Mouse (Mus musculus) intestine, postnatal 0 days (tissue): ENCODE data around the gene Klhl7. TPM values are rescaled to one million over a fixed set of nuclear protein-coding genes. Genes with fewer than 3 reads are reported as not detected.

Source experiments
- ATAC-seq: fragments of 200-750 bp; cut with Nextera tagmentation; 2 replicates; pipeline ENCODE4 v1.8.0; 2017; ENCODE audit warnings: mild to moderate bottlenecking, moderate TSS enrichment, moderate library complexity
- H3K27ac ChIP-seq: fragments of 300-500 bp; sonication (generic); 2 replicates; pipeline ENCODE4 v1.5.1; 2014; ENCODE audit warnings: mild to moderate bottlenecking, low read depth, low read length, moderate library complexity
- H3K27me3 ChIP-seq: fragments of 300-500 bp; sonication (generic); replicated peaks from 2 replicates; pipeline ENCODE4 v1.6.1; 2014; ENCODE audit warnings: low read length, mixed read lengths; ENCODE audit not compliant: control insufficient read depth, insufficient read depth
- H3K36me3 ChIP-seq: fragments of 300-500 bp; sonication (generic); 2 replicates; pipeline ENCODE4 v1.6.1; 2014; ENCODE audit warnings: mild to moderate bottlenecking, moderate library complexity; ENCODE audit not compliant: control insufficient read depth, insufficient read depth
- H3K4me1 ChIP-seq: fragments of 300-500 bp; sonication (generic); replicated peaks from 2 replicates; pipeline ENCODE4 v1.6.1; 2014; ENCODE audit warnings: antibody characterized with exemption, low read length, mixed read lengths; ENCODE audit not compliant: control insufficient read depth, insufficient read depth
- H3K4me2 ChIP-seq: fragments of 300-500 bp; sonication (generic); replicated peaks from 2 replicates; pipeline ENCODE4 v1.6.1; 2014; ENCODE audit warnings: low read depth, mild to moderate bottlenecking, moderate library complexity
- H3K4me3 ChIP-seq: fragments of 300-500 bp; sonication (generic); 2 replicates; pipeline ENCODE4 v1.5.1; 2014; ENCODE audit warnings: low read depth, low read length
- H3K9ac ChIP-seq: fragments of 300-500 bp; sonication (generic); 2 replicates; pipeline ENCODE4 v1.6.1; 2014; ENCODE audit warnings: mild to moderate bottlenecking, low read depth, low read length
- H3K9me3 ChIP-seq: fragments of 300-500 bp; sonication (generic); 2 replicates; pipeline ENCODE4 v1.6.1; 2016; ENCODE audit warnings: mixed run types; ENCODE audit not compliant: control insufficient read depth
- CTCF ChIP-seq: sonication (generic); IDR thresholded peaks from 2 replicates; pipeline ENCODE4 v1.5.1; 2016; ENCODE audit warnings: low read depth, mild to moderate bottlenecking, control low read depth, antibody characterized with exemption, moderate library complexity
- WGBS: fragments of 180-500 bp; shearing (Covaris S2); extraction: QIAGEN DNeasy Blood & Tissue Kit; methylation state at CpG from one replicate; pipeline ENCODE4 v1.1.7; 2014; 5-methylcytosine and 5-hydroxymethylcytosine counted together
- polyA plus RNA-seq: library from polyadenylated mRNA; unstranded; fragments of >200 nt; fragmentation: Nextera tagmentation; extraction: Ambion mirVana; gene quantifications from 2 replicates; pipeline ENCODE4 v1.2.1, GENCODE M21; 2015

Klhl7 gene
- polyA plus RNA-seq, 1 experiment from 2014 or later = 14.8 TPM

DNA sequence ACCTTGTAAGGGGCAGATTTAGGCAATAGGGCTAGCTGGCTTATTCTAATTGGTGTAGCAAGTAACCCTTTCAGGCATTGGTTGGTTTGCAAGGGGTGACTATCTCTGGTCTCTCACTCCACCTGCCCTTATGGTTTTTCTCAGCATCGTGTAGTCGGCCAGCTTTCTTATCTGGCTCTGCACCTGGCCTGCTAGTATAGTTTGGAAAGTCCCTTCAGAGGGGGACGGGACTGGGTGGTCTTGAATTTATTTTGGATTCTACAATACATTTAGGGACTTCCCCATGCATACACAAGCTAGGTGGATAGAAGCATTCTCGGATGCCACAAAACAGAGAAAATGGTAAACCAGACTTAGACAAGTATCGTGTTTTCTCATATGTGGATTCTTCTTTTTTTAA is 46.6 kb downstream of the Klhl7 start:
- Histone ChIP-seq H3K27ac (no peak overlapping the region), H3K4me3 (no peak overlapping the region), H3K36me3 (peaks cover 48% of the 10 kb centered on the region), H3K27me3 (no peaks in the 10 kb centered on the region), H3K9ac (no peak overlapping the region), H3K4me1 (no peaks in the 10 kb centered on the region), H3K9me3 (no peaks in the 10 kb centered on the region), H3K4me2 (no peak overlapping the region)
- no peak for TF ChIP-seq CTCF
- no peak for ATAC-seq
- 87% methylated on average over 5 of the region's 5 CpGs for WGBS

- Histone ChIP-seq H3K9me3 (no peaks in the 10 kb centered on the region), H3K27ac (no peak overlapping the region), H3K36me3 (peaks cover 13% of the 10 kb centered on the region), H3K9ac (no peak overlapping the region), H3K4me3 (no peak overlapping the region), H3K27me3 (no peaks in the 10 kb centered on the region), H3K4me1 (no peaks in the 10 kb centered on the region), H3K4me2 (no peak overlapping the region)
- ATAC-seq = no peak
- TF ChIP-seq CTCF = no peak
Observed at GRCm38 (mm10) chr5:24152199-24152598, 51.8 kb downstream of the Klhl7 start.

DNA sequence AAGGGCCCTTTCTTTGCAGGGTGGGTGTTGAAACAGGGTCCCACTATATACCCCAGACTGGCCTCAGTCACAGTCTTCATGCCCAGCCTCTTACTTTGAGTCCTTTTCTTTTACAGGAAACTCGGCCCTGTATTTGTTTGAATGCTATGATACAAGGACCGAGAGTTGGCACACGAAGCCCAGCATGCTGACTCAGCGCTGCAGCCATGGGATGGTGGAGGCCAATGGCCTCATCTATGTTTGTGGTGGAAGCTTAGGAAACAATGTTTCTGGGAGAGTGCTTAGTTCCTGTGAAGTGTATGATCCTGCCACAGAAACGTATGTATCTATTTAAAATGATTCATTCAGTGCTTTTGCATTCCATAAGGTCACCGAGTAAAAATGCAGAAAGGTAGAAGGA is 56.4 kb downstream of the Klhl7 start:
- no peaks in the 10 kb centered on the region for H3K4me1 ChIP-seq
- no peak overlapping the region for H3K27ac ChIP-seq
- H3K4me3 ChIP-seq = no peak overlapping the region
- TF ChIP-seq CTCF = no peak
- 91% methylated on average over 6 of the region's 6 CpGs for WGBS
- no peaks in the 10 kb centered on the region for H3K9me3 ChIP-seq
- H3K4me2 ChIP-seq = no peak overlapping the region
- no peak overlapping the region for H3K9ac ChIP-seq
- peaks cover 10% of the 10 kb centered on the region for H3K36me3 ChIP-seq
- H3K27me3 ChIP-seq = no peaks in the 10 kb centered on the region
- ATAC-seq = no peak

DNA sequence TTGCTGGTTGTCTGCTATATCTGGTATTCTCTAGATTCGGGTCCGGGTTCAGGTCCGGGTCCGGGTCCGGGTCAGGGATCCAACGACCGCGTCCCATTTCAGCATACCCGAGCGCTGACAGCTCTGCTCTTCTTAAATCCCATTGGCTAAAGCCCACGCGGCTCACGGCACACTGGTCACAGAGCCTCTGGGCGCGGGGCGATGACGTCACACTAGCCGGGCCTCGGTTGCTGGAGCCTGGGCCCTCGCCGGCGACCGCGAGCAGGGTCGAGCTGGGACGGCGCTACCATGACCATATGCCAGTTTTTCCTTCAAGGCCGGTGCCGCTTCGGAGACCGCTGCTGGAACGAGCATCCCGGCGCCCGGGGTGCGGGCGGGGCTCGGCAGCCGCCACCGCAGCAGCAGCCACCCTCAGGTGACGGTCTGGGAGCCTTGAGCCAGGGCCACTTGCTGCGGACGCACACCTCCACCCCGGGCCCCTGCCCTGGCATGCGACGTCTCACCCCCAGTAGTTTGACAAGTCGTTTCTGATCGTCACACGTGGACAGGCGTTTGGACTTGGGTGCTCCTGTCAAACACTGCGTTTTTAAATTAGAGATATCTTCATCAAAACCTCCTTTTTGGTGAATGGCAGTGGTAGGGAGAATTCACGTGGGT is 64.5 kb downstream of the Klhl7 start, which contains the start of gene Nupl2:
Gene Nupl2, plus strand, starts transcription at position 175 of the 657 bp plus-strand sequence.
- H3K4me3 ChIP-seq = peak within 1 kb of the TSS; percentile 76
- no peaks in the 10 kb centered on the region for H3K9me3 ChIP-seq
- no peaks in the 10 kb centered on the region for H3K27me3 ChIP-seq
- WGBS = under 1% methylated on average over 52 of the region's 52 CpGs
- H3K36me3 ChIP-seq = peaks cover 4% of the 10 kb centered on the region; the same call in 1 of the 2 replicates
- peak within 1 kb of the TSS; percentile 91 for H3K4me2 ChIP-seq
- no peaks in the 10 kb centered on the region for H3K4me1 ChIP-seq
- peak within 1 kb of the TSS; percentile 43; the same call in 1 of the 2 replicates for H3K27ac ChIP-seq
- no peak for TF ChIP-seq CTCF
- peak; percentile 100 for ATAC-seq
- peak within 1 kb of the TSS; percentile 84 for H3K9ac ChIP-seq

DNA sequence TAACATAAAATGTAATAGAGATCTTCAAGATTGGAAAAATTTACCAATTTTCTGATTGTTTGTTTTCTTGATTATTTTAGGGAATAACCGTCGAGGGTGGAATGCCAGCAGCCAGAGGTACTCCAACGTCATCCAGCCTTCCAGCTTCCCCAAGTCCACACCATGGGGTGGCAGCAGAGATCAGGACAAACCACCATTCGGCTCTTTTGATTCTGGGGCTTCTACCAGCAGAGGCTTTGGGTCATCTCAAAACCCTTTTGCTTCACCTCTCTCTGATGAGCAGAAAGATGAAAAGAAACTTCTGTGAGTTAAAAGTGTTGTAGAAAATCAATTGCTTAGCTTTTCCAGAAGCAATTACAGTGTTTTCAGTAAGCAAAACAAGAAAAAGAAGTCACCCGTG is 66.9 kb downstream of the Klhl7 start:
- Histone ChIP-seq H3K27me3 (no peaks in the 10 kb centered on the region), H3K9me3 (no peaks in the 10 kb centered on the region), H3K4me3 (no peak overlapping the region), H3K36me3 (peaks cover 13% of the 10 kb centered on the region), H3K4me1 (no peaks in the 10 kb centered on the region), H3K27ac (no peak overlapping the region), H3K4me2 (no peak overlapping the region), H3K9ac (no peak overlapping the region)
- TF ChIP-seq CTCF = peak; percentile 62
- WGBS = 45% methylated on average over 5 of the region's 5 CpGs
- no peak for ATAC-seq

GRCm38 (mm10) chr5:24169881-24170280 is 69.5 kb downstream of the Klhl7 start:
- no peak for ATAC-seq
- Histone ChIP-seq H3K27me3 (no peaks in the 10 kb centered on the region), H3K4me1 (no peaks in the 10 kb centered on the region), H3K4me2 (no peak overlapping the region), H3K36me3 (peaks cover 24% of the 10 kb centered on the region), H3K27ac (no peak overlapping the region), H3K9me3 (no peaks in the 10 kb centered on the region), H3K9ac (no peak overlapping the region), H3K4me3 (no peak overlapping the region)
- WGBS = 88% methylated on average over 6 of the region's 6 CpGs
- no peak for TF ChIP-seq CTCF
